Mouse (Mus musculus): Measurements from ENCODE around the gene Fn3krp. TPM values are rescaled to one million over a fixed set of nuclear protein-coding genes. Genes with fewer than 3 reads are reported as not detected.

The Fn3krp gene
- 6.3 and 7.8 TPM in 2 replicates for polyA plus RNA-seq (2016; fragmentation: Nextera tagmentation; extraction: Ambion mirVana)

DNA sequence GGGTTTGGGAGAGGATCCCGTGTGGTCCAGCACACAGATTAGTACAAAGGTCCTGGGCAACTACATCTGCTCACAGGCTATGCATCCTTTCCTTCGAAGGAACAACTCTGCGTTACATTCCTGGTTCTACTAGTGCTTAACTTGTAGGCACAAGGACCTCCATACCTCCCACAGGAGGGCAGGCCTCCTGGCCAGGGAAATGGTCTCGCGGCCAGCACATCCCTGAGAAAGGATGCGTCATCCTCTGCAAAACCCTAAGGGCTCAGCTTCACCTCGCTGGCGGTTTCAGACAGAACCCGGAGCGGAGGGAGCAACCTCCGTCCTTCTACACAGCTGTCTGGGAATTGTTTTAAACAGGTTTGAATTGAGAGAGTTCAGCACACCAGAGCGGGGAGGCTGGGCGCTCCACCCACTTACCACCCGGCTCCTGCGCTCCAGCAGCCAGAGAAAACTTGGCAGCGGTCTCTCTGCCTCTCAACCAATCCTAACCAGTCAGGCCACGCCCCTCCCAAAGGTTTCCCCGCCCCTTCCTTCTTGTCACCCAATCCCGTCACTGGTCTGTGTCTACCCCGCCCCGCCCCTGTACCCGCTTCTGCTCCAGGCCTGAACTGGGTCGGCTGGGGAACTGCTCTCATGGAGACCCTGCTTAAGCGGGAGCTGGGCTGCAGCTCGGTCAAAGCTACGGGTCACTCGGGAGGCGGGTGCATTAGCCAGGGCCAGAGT, at the start of gene Fn3krp:
Fn3krp (plus strand) TSS at position 572 of the 723 bp plus-strand sequence.
- Histone ChIP-seq H3K4me1 (peaks cover 15% of the 10 kb centered on the region), H3K36me3 (replicated peaks) (no peaks in the 10 kb centered on the region; the same call in 1 of the 2 replicates), H3K27ac (replicated peaks) (peak within 1 kb of the TSS; percentile 84), H3K9me3 (no peaks in the 10 kb centered on the region), H3K4me3 (peak within 1 kb of the TSS; percentile 81), H3K27me3 (replicated peaks; ENCODE audit: low read depth, poor library complexity, severe bottlenecking) (no peaks in the 10 kb centered on the region)
- peak; percentile 99 for DNase-seq (ENCODE audit: low spot score)
- WGBS = 1% methylated on average over 28 of the region's 28 CpGs

DNA sequence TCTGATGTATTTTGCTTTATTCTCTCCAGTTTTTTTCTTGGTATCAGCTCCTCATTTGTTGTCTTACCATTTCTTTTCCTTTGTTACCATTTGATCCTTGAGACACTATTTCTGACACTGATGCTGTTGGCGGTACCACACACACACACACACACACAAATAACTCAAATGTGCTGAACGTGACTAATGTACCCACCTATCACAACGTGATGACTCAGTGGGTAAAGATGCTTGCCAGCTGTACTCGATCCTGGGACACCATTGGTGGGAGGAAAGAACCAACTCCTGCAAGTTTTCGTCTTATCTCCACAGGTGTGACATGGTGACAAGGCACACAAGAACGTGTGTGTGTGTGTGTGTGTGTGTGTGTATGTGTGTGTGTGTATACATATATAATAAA, 47.9 kb upstream of the Fn3krp start:
- no peak for DNase-seq (ENCODE audit: low spot score)
- H3K4me1 ChIP-seq = no peaks in the 10 kb centered on the region
- WGBS = 74% methylated on average over 6 of the region's 6 CpGs

DNA sequence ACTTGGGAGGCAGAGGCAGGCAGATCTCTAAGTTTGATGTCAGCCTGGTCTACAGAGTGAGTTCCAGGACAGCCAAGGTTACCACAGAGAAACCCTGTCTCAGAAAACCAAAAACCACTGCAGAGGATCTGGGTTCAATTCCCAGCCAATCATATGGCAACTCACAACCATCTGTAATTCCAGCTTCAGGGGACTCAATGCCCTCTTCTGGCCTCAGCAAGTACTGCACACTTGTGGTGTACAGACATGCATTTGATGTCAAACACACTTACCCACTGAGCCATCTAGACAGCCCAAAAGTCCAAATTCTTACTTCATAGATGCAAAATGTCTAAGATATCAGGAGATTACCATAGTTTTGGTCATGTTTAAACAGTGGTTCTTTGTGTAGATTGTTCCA, 42.6 kb upstream of the Fn3krp start:
- H3K9me3 ChIP-seq = no peaks in the 10 kb centered on the region

More for the DNA sequence above, 47.9 kb upstream of the Fn3krp start:
- Histone ChIP-seq H3K9me3 (no peaks in the 10 kb centered on the region), H3K27me3 (replicated peaks; ENCODE audit: low read depth, poor library complexity, severe bottlenecking) (no peaks in the 10 kb centered on the region), H3K36me3 (replicated peaks) (no peaks in the 10 kb centered on the region), H3K4me3 (no peak overlapping the region), H3K27ac (replicated peaks) (no peak overlapping the region)

DNA sequence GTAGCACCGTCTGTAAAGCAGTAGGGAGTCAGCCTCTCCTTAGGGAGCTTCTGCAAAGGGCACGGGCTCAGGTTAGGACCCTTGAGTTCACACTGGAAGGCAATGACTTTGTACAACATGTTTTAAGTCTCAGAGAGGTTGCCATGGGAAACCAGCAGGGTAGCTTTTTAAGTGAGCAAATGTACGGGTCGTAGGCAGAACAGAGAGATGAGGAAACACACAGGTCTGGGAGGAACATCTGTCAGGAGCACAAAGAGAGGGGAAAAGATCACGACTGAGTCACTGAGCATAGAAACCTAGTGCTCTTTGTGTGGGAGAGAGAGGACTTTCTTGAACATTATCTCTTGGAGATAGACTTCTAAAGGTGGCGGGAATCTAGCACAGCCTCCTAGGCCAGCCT, 40.9 kb upstream of the Fn3krp start:
- no peak overlapping the region for H3K4me3 ChIP-seq

More for the DNA sequence above, 42.6 kb upstream of the Fn3krp start:
- H3K27ac ChIP-seq (replicated peaks) = no peak overlapping the region
- H3K27me3 ChIP-seq (replicated peaks; ENCODE audit: low read depth, poor library complexity, severe bottlenecking) = no peaks in the 10 kb centered on the region
- H3K4me3 ChIP-seq = no peak overlapping the region
- DNase-seq (ENCODE audit: low spot score) = no peak
- H3K4me1 ChIP-seq = no peaks in the 10 kb centered on the region
- no peaks in the 10 kb centered on the region for H3K36me3 ChIP-seq (replicated peaks)

DNA sequence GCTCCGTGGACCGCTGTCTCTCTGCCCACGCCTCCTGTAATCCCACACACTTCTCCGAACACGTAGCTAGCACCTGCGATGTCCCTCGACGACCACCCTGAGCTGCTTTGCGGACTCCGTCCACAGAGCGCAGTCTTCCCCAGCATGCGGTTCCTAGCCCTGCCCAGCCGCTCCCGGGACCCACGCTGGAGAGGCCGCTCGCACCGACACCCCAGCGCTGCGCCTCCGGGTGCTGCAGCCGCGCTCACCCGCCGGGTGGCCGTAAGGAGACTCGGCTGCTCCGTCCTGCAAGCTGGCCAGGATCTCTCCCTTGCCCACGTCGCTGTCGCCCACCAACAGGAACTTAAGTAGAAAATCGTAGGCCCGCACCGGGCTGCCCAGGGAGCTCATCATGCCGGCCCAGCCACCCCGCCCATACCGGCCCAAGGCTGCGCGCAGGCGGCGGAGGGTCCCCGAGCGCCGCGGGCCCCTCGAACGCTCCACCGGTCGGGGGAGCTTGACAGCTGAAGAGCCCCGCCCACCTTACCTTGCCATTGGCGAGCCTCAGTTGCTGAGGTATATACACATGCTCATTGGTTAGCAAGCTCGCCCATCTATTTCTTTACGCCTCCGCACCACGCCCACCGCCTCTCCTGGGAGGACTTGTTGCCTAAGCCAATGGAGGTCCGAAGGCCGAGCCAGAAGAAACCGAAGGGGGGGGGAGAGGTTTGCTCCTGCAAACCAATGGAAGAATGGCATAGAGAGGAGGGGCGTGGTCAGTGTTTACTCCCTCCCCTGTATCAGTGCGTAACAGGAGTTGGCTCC, 33.2 kb upstream of the Fn3krp start, which contains the start of gene Rab40b:
Rab40b (minus strand) TSS at position 502 of the 804 bp plus-strand sequence.
- Histone ChIP-seq H3K9me3 (no peaks in the 10 kb centered on the region), H3K4me1 (peaks cover 12% of the 10 kb centered on the region), H3K27me3 (replicated peaks; ENCODE audit: low read depth, poor library complexity, severe bottlenecking) (peaks cover 22% of the 10 kb centered on the region), H3K27ac (replicated peaks) (peak within 1 kb of the TSS; percentile 48; the same call in 1 of the 2 replicates), H3K4me3 (peak within 1 kb of the TSS; percentile 70), H3K36me3 (replicated peaks) (no peaks in the 10 kb centered on the region)
- WGBS = 2% methylated on average over 61 of the region's 61 CpGs
- peak; percentile 97 for DNase-seq (ENCODE audit: low spot score)

More for the DNA sequence above, 40.9 kb upstream of the Fn3krp start:
- DNase-seq (ENCODE audit: low spot score) = no peak
- Histone ChIP-seq H3K27ac (replicated peaks) (no peak overlapping the region), H3K4me1 (no peaks in the 10 kb centered on the region), H3K36me3 (replicated peaks) (no peaks in the 10 kb centered on the region), H3K9me3 (no peaks in the 10 kb centered on the region), H3K27me3 (replicated peaks; ENCODE audit: low read depth, poor library complexity, severe bottlenecking) (no peaks in the 10 kb centered on the region)
- WGBS = 69% methylated on average over 6 of the region's 6 CpGs

DNA sequence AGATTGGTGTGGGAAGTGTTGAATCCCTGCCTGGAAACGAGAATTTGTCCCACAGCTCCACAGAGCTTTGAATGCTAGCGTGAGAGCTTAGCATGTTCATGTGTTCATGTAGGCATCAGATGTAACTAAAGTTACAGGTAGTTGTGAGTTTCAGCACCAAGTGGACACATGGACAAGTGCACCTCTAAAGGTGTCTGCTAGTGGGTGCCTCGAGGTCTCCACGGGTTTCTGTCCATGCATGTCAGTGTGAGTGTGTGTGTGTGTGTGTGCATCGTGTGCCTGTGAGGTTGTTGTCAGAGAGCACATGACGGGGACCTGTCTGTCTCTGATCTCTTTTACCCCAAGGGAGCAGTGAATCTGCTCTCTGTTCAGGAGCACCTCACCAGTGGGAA, 32.7 kb upstream of the Fn3krp start:
- Histone ChIP-seq H3K27me3 (replicated peaks; ENCODE audit: low read depth, poor library complexity, severe bottlenecking) (peaks cover 22% of the 10 kb centered on the region), H3K36me3 (replicated peaks) (no peaks in the 10 kb centered on the region), H3K4me1 (peaks cover 12% of the 10 kb centered on the region), H3K4me3 (peak overlapping the region; percentile 70), H3K9me3 (no peaks in the 10 kb centered on the region), H3K27ac (replicated peaks) (no peak overlapping the region)
- 11% methylated on average over 6 of the region's 6 CpGs for WGBS
- DNase-seq (ENCODE audit: low spot score) = no peak

DNA sequence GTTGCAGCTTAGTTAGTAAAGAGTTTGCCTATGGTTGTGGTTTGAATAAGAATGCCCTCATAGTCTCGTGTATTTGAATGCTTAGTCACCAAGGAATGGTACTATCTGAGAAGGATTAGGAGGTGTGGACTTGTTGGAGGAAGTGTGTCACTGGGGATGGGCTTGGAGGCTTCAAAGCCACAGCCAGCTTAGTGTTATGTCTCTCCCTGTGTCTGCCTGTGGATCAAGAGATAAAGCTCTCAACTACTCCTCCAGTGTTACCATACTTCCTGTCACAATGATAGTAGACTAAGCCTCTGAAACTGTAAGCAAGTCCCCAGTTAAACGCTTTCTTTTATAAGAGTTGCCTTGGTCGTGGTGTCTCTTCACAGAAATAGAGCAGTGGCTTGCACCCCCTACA, 30.4 kb upstream of the Fn3krp start:
- Histone ChIP-seq H3K27ac (replicated peaks) (no peak overlapping the region), H3K4me3 (no peak overlapping the region), H3K9me3 (no peaks in the 10 kb centered on the region), H3K4me1 (peaks cover 12% of the 10 kb centered on the region), H3K27me3 (replicated peaks; ENCODE audit: low read depth, poor library complexity, severe bottlenecking) (peaks cover 22% of the 10 kb centered on the region), H3K36me3 (replicated peaks) (no peaks in the 10 kb centered on the region)
- no peak for DNase-seq (ENCODE audit: low spot score)
- 76% methylated on average over 3 of the region's 3 CpGs for WGBS

DNA sequence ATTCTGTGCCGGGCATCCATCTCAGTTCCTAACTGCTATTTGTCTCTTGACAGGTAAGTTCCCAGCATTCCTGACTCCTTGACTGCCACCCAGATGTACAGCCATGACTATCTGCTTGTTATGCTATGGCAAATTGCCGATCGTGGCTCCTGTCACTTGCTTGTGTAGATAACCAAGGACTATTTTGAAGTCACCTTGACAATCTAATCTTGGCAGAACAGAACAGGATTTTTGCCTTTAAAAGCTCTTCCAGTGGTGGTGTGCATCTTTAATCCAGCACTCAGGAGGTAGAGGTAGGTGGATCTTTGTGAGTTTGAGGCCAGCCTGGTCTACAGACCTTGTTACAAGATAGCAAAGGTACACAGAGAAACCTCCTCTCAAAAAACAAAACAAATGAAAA, 28.8 kb upstream of the Fn3krp start:
- peaks cover 10% of the 10 kb centered on the region for H3K4me1 ChIP-seq
- H3K4me3 ChIP-seq = no peak overlapping the region
- WGBS = 86% methylated on average over 3 of the region's 3 CpGs
- peaks cover 6% of the 10 kb centered on the region for H3K27me3 ChIP-seq (replicated peaks; ENCODE audit: low read depth, poor library complexity, severe bottlenecking)
- no peaks in the 10 kb centered on the region for H3K36me3 ChIP-seq (replicated peaks)
- DNase-seq (ENCODE audit: low spot score) = no peak
- no peak overlapping the region for H3K27ac ChIP-seq (replicated peaks)
- H3K9me3 ChIP-seq = no peaks in the 10 kb centered on the region

DNA sequence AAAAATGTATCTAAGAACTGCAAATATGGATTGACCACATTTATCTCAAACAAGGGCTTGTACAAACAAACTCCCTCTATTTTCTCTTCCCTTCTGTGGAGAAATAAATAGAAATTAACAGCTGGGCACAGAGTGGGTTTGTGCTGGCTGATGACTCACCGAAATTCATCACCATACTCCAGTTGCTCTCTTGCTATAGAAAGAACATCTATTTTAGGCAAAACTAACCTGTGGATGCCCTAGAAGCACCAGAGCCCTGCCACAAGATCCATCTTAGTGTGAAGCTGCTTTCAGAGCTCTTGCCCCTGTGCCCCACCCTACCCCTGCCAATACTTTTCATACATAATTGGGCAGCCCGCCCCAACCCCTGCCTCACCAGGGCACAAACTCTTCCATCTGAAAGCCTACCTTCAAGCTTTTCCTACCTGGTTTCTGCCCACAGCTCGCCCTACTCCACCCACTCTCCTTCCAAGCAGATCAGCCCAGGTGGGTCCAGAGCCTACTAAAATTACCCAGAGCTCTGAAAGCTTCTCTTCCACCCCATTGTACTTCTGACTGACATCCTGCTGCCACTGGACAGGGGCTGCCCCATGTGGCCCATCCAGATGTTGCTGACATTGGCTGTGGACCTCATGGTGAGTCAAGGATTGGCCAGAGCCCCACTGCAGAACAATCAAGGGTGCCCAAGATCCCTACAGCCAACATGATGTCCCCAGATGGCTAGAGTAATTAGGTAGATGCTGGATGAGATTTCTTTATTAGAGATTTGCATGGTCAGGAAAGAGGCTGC, 13.6 kb upstream of the Fn3krp start:
- H3K4me3 ChIP-seq = no peak overlapping the region
- no peak overlapping the region for H3K27ac ChIP-seq (replicated peaks)
- H3K36me3 ChIP-seq (replicated peaks) = no peaks in the 10 kb centered on the region
- no peaks in the 10 kb centered on the region for H3K27me3 ChIP-seq (replicated peaks; ENCODE audit: low read depth, poor library complexity, severe bottlenecking)
- no peaks in the 10 kb centered on the region for H3K9me3 ChIP-seq
- no peaks in the 10 kb centered on the region for H3K4me1 ChIP-seq
- 81% methylated on average over 3 of the region's 3 CpGs for WGBS
- DNase-seq (ENCODE audit: low spot score) = no peak

DNA sequence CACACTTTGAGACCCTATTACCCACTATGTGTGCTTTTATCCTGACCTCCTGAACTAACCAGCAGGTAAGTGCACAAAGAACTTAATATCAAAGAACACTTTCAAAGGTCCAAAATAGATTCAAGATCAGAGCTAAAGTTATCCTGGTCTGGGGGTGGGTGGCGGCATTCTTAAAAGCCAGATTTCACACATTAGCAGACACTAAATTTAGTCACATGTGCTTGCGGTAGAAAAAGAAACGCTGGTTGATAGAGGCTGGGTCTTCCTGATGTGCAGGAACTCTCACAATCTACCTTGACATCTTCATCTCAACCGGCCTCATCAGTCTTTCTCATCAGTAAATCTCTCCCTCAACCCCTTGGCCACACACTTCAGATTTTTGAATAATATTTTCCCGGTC, 6.4 kb upstream of the Fn3krp start:
- WGBS = 86% methylated on average over 5 of the region's 5 CpGs
- Histone ChIP-seq H3K27me3 (replicated peaks; ENCODE audit: low read depth, poor library complexity, severe bottlenecking) (no peaks in the 10 kb centered on the region), H3K4me3 (no peak overlapping the region), H3K36me3 (replicated peaks) (no peaks in the 10 kb centered on the region), H3K9me3 (no peaks in the 10 kb centered on the region), H3K27ac (replicated peaks) (no peak overlapping the region), H3K4me1 (no peaks in the 10 kb centered on the region)
- DNase-seq (ENCODE audit: low spot score) = no peak

DNA sequence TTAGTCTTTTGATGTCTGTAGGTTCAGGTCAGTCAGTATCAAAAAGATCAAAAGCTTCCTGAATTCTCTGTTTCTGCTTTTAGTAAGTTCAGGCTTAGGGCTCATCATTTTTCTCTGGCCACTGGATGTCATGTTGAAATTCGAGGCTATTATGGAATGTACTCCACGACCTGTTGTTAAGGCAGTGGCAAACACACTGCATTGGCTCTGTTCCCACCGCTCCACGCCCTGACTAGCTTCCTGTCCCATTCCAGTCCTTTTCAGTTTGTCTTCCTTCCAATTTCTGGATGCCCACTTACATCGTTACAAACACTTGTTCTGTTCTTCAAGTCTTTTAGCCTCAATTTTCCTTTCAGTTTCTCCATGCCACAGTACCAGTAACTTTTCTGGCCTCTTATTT, 5.8 kb upstream of the Fn3krp start:
- DNase-seq (ENCODE audit: low spot score) = no peak
- H3K27me3 ChIP-seq (replicated peaks; ENCODE audit: low read depth, poor library complexity, severe bottlenecking) = no peaks in the 10 kb centered on the region
- no peaks in the 10 kb centered on the region for H3K9me3 ChIP-seq
- no peak overlapping the region for H3K4me3 ChIP-seq
- WGBS = 82% methylated on average over 5 of the region's 5 CpGs
- H3K27ac ChIP-seq (replicated peaks) = no peak overlapping the region
- no peaks in the 10 kb centered on the region for H3K36me3 ChIP-seq (replicated peaks)
- H3K4me1 ChIP-seq = peaks cover under 1% of the 10 kb centered on the region

DNA sequence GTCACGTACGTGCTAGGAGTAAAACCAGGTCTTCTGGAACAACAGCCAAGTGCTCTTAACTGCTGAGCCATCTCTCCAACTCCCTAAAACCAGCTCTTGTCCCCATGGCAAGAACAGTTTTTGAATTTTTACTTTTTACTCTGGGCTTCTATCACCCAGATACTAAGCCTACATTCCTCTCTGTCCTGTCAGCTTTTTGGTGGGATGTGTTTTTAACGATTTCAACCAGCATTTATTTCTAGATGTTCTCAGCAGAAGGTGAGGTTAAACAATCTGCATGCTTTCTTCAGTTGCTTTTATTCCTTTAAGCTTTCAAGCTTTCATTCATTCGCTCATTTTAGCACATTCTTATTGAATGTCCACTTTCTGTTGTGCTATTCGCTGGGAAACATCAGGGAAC, 3.2 kb upstream of the Fn3krp start:
- Histone ChIP-seq H3K27ac (replicated peaks) (no peak overlapping the region), H3K27me3 (replicated peaks; ENCODE audit: low read depth, poor library complexity, severe bottlenecking) (no peaks in the 10 kb centered on the region), H3K4me3 (no peak overlapping the region), H3K9me3 (no peaks in the 10 kb centered on the region), H3K4me1 (peaks cover 15% of the 10 kb centered on the region), H3K36me3 (replicated peaks) (no peaks in the 10 kb centered on the region)
- WGBS = 85% methylated on average over 5 of the region's 5 CpGs
- DNase-seq (ENCODE audit: low spot score) = no peak
